Mouse (Mus musculus): ENCODE results near the gene Tinagl1. TPM values are rescaled to one million over a fixed set of nuclear protein-coding genes. Genes with fewer than 3 reads are reported as not detected.

Tinagl1 gene
- total and polyA plus RNA-seq, 3 experiments, result 6.1 to 21.9 TPM; not detected in 1

DNA sequence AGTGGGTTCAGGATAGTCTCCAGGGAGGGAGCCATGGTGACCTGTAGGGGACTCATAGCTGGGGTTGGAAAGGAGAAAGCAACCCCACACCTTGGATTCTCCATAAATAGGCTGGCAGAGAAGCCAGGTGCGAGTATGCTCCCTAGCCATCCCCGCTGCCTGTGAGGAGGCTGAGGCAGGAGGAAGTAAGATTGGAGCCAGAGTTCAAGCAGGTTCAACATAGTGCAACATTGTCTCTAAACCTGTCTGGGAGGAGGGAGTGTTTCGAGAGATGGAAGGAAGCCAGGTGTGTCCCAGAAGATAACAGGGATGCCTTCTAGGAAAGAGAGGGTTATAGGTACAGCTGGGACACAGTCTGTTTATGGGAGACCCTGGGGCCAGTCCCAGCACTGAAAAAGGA, 5.0 kb upstream of the Tinagl1 start:
- Histone ChIP-seq H3K27me3 (ENCODE audit: control insufficient read depth in 1 of 2, insufficient read depth in 2 of 2, low read length in 2 of 2) (no peaks in the 10 kb centered on the region), H3K79me2 (ENCODE audit: control insufficient read depth, insufficient read depth, low read length, poor library complexity) (no peaks in the 10 kb centered on the region), H3K4me3 (ENCODE audit: control insufficient read depth in 1 of 2, insufficient read depth in 1 of 2, low read depth in 2 of 2, low read length in 2 of 2) (no peak overlapping the region), H3K4me1 (ENCODE audit: control insufficient read depth in 1 of 2, insufficient read depth in 2 of 2, low read length in 2 of 2) (peaks cover 3 to 29% of the 10 kb centered on the region in 2 experiments), H3K9me3 (replicated peaks; ENCODE audit: insufficient read depth, low read length) (no peaks in the 10 kb centered on the region), H3K9ac (ENCODE audit: control insufficient read depth, low read depth, low read length, poor library complexity, severe bottlenecking) (no peak overlapping the region), H3K27ac (ENCODE audit: control insufficient read depth, low read depth, low read length) (no peak overlapping the region), H3K36me3 (ENCODE audit: control insufficient read depth in 1 of 2, insufficient read depth in 2 of 2, low read length in 2 of 2) (peaks cover 0 to 7% of the 10 kb centered on the region in 2 experiments; a peak in 2 of 4 replicates)
- TF ChIP-seq CHD2 (IDR thresholded peaks at IDR 0.05; ENCODE audit: low read length) (no peak), MAX (IDR thresholded peaks at IDR 0.05; ENCODE audit: low read length) (no peak), SIN3A (IDR thresholded peaks at IDR 0.05; ENCODE audit: low read length) (no peak), ELF1 (IDR thresholded peaks at IDR 0.05; ENCODE audit: low read depth, low read length) (no peak), E2F4 (IDR thresholded peaks at IDR 0.05; ENCODE audit: borderline replicate concordance, low read depth, low read length) (no peak), GATA1 (IDR thresholded peaks at IDR 0.05; ENCODE audit: low read depth, low read length) (no peak)
- DNase-seq (ENCODE audit: low read depth, low spot score), result no peak

DNA sequence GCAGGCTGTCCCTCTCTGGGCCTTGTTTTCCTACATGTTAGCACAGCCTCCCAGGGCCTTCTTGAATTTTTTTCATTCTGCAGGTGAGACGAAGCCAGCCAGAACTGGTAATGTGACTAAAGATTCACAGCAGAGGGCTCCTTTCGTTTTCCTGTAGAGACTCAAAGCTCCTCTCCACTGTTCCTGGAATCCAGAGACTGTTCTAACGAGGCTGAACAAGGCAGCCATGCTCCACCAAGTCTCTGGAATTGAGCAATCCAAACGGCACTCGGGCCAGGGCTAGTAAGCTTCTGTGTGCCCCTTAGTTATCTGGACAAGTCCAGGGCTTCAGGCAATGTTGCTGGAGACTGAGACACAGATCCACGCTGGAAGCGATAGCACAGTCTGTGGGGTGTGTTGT, 2.6 kb upstream of the Tinagl1 start:
- no peak overlapping the region for H3K4me3 ChIP-seq (ENCODE audit: control insufficient read depth in 1 of 2, insufficient read depth in 1 of 2, low read depth in 2 of 2, low read length in 2 of 2)
- H3K27me3 ChIP-seq (ENCODE audit: control insufficient read depth in 1 of 2, insufficient read depth in 2 of 2, low read length in 2 of 2), result no peaks in the 10 kb centered on the region
- no peak overlapping the region for H3K9ac ChIP-seq (ENCODE audit: control insufficient read depth, low read depth, low read length, poor library complexity, severe bottlenecking)
- H3K79me2 ChIP-seq (ENCODE audit: control insufficient read depth, insufficient read depth, low read length, poor library complexity), result no peaks in the 10 kb centered on the region
- H3K4me1 ChIP-seq (ENCODE audit: control insufficient read depth in 1 of 2, insufficient read depth in 2 of 2, low read length in 2 of 2), result peaks cover 6 to 48% of the 10 kb centered on the region in 2 experiments
- DNase-seq (ENCODE audit: low read depth, low spot score), result no peak
- peaks cover 0 to 14% of the 10 kb centered on the region in 2 experiments; a peak in 2 of 4 replicates for H3K36me3 ChIP-seq (ENCODE audit: control insufficient read depth in 1 of 2, insufficient read depth in 2 of 2, low read length in 2 of 2)
- H3K27ac ChIP-seq (ENCODE audit: control insufficient read depth, low read depth, low read length), result no peak overlapping the region
- no peak for TF ChIP-seq MEF2A (IDR thresholded peaks at IDR 0.05; ENCODE audit: extremely low read depth, insufficient replicate concordance, low read depth, low read length, poor library complexity, severe bottlenecking)
- H3K9me3 ChIP-seq (replicated peaks; ENCODE audit: insufficient read depth, low read length), result no peaks in the 10 kb centered on the region

GRCm38 (mm10) chr4:130177087-130177486, 2.2 kb upstream of the Tinagl1 start:
- Histone ChIP-seq H3K9ac (ENCODE audit: control insufficient read depth, low read depth, low read length, poor library complexity, severe bottlenecking) (no peak overlapping the region), H3K27me3 (ENCODE audit: control insufficient read depth in 1 of 2, insufficient read depth in 2 of 2, low read length in 2 of 2) (no peaks in the 10 kb centered on the region)
- DNase-seq (ENCODE audit: low read depth, low spot score), result peak; percentile 68

More at GRCm38 (mm10) chr4:130177087-130177486, 2.2 kb upstream of the Tinagl1 start:
- Histone ChIP-seq H3K79me2 (ENCODE audit: control insufficient read depth, insufficient read depth, low read length, poor library complexity) (no peaks in the 10 kb centered on the region), H3K4me3 (ENCODE audit: control insufficient read depth in 1 of 2, insufficient read depth in 1 of 2, low read depth in 2 of 2, low read length in 2 of 2) (no peak overlapping the region), H3K36me3 (ENCODE audit: control insufficient read depth in 1 of 2, insufficient read depth in 2 of 2, low read length in 2 of 2) (peaks cover 0 to 14% of the 10 kb centered on the region in 2 experiments; a peak in 2 of 4 replicates), H3K4me1 (ENCODE audit: control insufficient read depth in 1 of 2, insufficient read depth in 2 of 2, low read length in 2 of 2) (peaks cover 6 to 48% of the 10 kb centered on the region in 2 experiments), H3K27ac (ENCODE audit: control insufficient read depth, low read depth, low read length) (no peak overlapping the region; the same call in 1 of the 2 replicates), H3K9me3 (replicated peaks; ENCODE audit: insufficient read depth, low read length) (no peaks in the 10 kb centered on the region)
- TF ChIP-seq SIN3A (IDR thresholded peaks at IDR 0.05; ENCODE audit: low read length) (no peak), BHLHE40 (IDR thresholded peaks at IDR 0.05; ENCODE audit: borderline replicate concordance, low read depth, low read length) (no peak), ETS1 (IDR thresholded peaks at IDR 0.05; ENCODE audit: low read depth, low read length) (peak; percentile 47; the same call in 1 of the 2 replicates)

Data from MEL (cell line).